In genomic region chr3:96108315-96108714, GRCm38 (mm10) we compare ENCODE assay signal across 12 mouse cellular contexts.
"Had no signal": no experiment of that assay in that cellular context is flagged by ENCODE, and none has a peak within 500 bp of the region (broad histone marks: within the 10 kb centered on the region; RNA-seq: fewer than 3 reads in every experiment).

No protein-coding gene starts in this region.

- DNase-seq: kidney, adult 8-10 months; kidney, postnatal 36 days; left cerebral cortex, postnatal 4 days; lung, adult 2 months; lung, postnatal 36 days; retina, postnatal 1 day; right cerebral cortex, postnatal 14 days; thymus, postnatal 4 days had no signal

- H3K4me3 ChIP-seq: liver, embryonic 15.5 days; midbrain, embryonic 15.5 days; neural tube, embryonic 12.5 days had no signal

- H3K27ac ChIP-seq: kidney, postnatal 0 days; liver, embryonic 15.5 days; midbrain, embryonic 15.5 days; neural tube, embryonic 12.5 days had no signal
